Mouse (Mus musculus): ENCODE data around the gene Uba1.
A peak's percentile ranks its signal among the peaks of the same experiment; 100 is the strongest.

The Uba1 gene

GRCm38 (mm10) chrX:20658026-20658652 lies at the start of gene Uba1:
Uba1 (plus strand) TSS chrX:20658326.
- DNase-seq: peak; percentile 76 to 86

GRCm38 (mm10) chrX:20608500-20608899 lies 49.6 kb upstream of the Uba1 start:
- no peak for DNase-seq

- peak; percentile 68 to 74 for DNase-seq
Measured at GRCm38 (mm10) chrX:20616861-20617175, 41.3 kb upstream of the Uba1 start.

DNA sequence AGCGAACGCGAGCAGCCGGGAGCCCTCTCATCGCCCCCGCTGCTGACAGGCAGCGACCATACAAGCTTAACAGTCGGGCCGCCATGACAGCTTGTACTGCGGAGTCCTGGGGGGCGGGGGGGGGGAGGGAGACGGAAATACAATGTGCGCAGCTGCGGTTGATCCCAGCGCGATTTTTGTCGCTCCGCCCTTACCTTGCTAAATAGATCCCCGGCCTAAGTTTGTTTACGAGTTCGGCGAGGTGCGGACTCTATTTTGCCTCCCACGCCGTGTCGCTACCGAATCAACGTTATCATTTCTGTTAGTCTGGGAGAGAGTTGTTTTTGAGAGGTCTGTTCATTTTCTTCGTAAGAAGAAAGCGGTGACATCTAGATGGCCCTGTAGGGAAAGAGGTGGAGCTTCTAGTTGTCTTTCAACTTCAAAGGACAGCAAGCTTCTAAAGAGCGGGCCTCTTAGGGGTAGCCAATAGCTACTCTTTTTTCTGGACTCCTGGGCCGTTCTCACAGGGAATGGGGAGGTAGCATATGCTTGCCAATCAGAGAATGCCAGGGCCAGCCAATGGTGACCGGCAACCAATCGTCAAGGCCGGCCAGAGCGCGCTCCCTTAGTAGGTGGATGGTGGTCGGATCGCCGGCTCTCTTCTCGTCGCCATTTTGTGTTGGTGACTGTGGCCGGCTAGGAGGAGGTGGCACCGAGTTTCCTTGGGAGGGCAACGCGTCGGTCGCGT lies 40.8 kb upstream of the Uba1 start, which contains the start of the genes Rbm10 and Ndufb11:
Gene Rbm10 (plus strand): TSS at position 328 of the 727 bp plus-strand sequence.
Gene Ndufb11 (minus strand): TSS at position 444 of the 727 bp plus-strand sequence.
- DNase-seq: peak; percentile 77 to 81

GRCm38 (mm10) chrX:20617903-20618399 lies 40.2 kb upstream of the Uba1 start:
- peak in 1 of 2 experiments; percentile 45 for DNase-seq

- DNase-seq: no peak
Measured at GRCm38 (mm10) chrX:20638141-20638540, 20.0 kb upstream of the Uba1 start.

DNA sequence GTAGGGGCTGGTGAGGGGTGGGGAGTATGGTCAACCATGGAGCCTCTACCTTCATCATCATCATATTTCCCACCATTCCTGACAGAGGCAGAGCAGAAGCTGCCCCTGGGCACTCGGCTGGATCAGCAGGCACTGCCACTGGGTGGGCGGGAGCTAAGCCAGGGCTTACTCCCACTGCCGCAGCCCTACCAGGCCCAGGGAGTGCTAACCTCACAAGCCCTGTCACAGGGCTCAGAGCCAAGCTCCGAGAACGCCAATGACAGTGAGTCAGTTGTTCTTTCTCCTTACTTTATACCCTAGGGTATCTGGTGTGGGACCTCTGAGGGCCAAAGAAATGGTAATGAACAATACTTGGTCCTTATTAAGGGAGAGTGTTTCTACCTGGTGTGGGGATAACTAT lies 13.3 kb upstream of the Uba1 start:
- DNase-seq: no peak

DNA sequence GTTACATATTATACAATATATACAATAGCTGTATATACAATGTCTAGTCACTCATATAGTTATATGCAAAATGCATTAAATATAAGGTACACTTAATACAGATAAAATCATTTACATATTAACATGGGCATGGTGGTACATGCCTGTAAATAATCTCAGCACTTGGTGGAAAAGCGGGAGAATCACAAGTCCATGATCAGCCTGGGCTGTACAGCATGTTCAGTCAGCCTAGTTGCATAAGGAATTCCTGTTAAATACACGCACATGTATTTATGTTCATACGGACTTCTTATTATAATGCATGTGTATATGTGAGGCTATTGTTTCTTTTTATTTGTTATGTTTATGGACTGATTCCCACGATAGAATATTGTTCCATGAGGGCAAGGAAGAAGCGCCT lies 533 bp upstream of the Uba1 start:
- no peak for DNase-seq

- DNase-seq: peak; percentile 9 to 13
Measured at GRCm38 (mm10) chrX:20658891-20659406, 823 bp downstream of the Uba1 start.

- DNase-seq: no peak
Measured at GRCm38 (mm10) chrX:20662317-20662715, 4.2 kb downstream of the Uba1 start.

DNA sequence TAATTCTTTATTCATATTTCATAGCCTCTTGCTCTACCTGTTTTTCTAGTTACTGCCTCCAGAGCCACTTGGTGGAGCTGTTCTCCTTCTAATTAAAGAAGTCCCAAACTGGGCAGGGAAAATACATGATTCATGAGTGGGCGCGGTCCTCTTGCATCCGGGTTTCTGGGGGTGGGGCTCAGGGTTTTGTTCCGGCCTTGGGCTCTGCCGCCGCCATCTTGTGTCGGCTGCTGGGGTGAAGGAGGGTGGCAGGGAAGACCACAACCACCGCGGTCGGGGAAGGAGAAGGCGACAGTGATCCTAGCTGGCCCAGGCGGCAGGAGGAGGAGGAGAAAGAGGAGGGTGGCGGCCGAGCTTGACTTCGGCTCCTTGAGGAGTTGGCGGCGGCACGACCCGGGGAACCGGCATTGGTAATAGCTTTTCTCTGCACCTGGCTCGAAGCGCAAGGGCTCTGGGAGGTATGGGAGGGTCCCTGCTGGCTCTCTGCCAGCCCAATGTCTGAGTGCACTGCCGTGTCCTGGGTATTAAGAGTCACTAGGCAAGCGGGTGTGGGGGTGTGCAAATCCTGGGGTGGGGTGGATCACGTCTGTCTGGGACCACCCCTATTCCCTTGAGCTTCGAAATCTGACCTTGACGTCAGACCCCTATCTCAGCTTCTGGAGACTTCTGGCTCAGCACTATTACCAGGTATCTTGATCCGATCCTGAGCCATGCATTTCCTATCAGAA lies 4.8 kb downstream of the Uba1 start:
- DNase-seq: peak; percentile 83 to 89

DNA sequence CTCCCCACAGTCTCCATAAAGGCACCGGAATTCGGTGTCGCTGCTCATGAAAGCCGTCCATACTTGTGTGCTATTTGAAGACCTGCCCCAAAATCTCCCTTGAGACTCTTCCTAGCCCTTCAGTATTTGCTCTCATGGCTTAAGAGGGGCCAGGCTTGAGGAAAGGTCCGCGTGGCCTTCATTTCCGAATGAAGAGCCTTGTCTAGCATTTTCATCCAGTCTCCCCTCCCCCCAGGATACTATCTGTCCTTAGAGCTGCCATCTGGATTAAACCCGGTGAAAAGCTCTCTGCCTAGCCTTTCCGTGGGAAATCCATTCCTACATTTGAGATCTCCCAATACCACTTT lies 5.3 kb downstream of the Uba1 start:
- DNase-seq: peak; percentile 18 to 28

DNA sequence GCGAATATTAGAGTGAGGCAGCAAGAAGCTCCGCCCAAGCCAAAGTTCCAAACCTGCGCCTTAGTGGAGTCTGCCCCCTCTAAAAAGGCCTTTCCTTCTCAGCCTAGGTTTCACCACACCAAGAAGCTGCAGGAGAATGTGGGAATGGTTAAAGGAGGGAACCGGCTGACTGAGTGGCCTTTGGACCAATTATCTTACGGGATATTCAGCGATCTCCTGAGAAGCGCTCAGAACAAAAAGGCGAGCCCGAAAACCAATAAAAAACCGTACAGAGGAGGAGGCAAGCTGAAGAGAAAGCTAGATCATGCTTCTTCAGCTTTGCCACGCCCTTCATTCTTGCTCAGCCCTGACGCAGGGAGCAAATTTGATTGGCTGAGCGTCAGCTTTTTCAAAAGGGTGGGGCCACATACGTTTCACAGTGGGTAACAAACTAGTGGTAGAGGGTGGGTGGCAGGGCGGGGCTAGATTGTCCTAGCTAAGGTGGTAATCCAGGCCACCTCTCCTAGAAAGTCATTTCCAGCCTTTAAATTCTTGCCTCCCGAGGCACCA lies 29.5 kb downstream of the Uba1 start, which contains the start of gene Cdk16:
Gene Cdk16 (plus strand): TSS at position 436 of the 549 bp plus-strand sequence.
- DNase-seq: peak; percentile 81 to 92

- peak; percentile 81 to 83 for DNase-seq
Measured at GRCm38 (mm10) chrX:20688068-20688547, 30.0 kb downstream of the Uba1 start.

- DNase-seq: peak; percentile 69 to 70
Measured at GRCm38 (mm10) chrX:20688615-20689014, 30.5 kb downstream of the Uba1 start.

DNA sequence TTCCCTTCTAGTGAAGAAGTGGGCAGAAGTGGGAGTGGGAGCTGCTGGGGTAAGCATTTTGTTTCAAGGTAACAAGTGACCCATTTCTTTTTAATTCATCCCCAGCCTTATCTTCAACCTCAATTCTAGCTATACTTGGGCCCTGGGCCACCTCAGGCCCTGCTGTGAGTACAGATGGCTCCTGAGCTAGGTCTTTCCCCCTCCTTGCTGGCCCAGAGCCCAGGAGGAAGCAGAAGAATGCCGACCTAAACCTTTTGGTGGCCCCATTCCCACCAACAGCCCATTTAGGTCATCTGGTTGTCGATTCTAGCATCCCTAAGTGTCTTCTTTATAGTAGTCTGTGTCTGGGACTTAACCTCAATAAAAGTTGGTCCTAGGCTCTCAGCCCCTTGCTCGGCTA lies 33.4 kb downstream of the Uba1 start:
- DNase-seq: peak; percentile 73 to 74

DNA sequence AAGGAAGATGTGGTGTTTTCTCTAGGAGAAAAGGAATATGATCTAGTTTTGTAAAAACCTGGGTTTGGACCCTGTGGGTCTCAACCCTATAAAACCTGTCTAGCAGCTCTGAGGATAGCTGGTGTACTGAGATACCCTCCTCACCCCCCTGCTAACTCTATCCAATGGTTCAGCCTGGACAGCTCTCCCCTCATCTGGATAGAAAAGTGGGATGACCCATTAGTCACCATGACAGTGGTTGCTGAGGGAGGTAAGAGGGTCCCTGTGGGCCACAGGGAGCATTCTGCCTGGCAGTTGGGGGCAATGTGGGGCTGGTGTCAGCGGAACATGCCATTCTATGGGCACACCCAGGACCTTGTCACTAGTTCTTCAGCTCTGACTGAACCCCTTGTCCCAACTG lies 34.5 kb downstream of the Uba1 start:
- no peak for DNase-seq

- DNase-seq: no peak
Measured at GRCm38 (mm10) chrX:20695842-20696241, 37.7 kb downstream of the Uba1 start.

- peak in 1 of 2 experiments; percentile 36 for DNase-seq
Measured at GRCm38 (mm10) chrX:20703741-20704290, 45.7 kb downstream of the Uba1 start, which contains the start of gene Usp11. Usp11 (plus strand) TSS chrX:20703906.

GRCm38 (mm10) chrX:20704295-20705082 lies 46.4 kb downstream of the Uba1 start:
- peak; percentile 78 to 83 for DNase-seq

DNA sequence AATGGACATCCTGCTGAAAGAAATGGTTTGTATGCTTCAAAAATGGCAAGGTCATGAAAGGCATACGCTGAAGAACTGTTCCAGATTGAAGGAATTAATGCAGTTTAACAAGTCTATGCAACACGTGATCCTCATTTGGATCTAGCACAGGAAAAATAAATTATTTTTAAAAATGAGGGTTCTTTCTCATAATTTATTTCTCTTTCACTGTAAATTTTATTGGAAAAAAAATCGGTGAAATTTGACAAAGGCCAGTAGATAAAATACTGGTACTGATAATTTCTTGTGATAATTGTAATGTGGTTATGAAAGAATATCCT lies 46.9 kb downstream of the Uba1 start:
- no peak for DNase-seq

- DNase-seq: no peak
Measured at GRCm38 (mm10) chrX:20728681-20729080, 70.6 kb downstream of the Uba1 start.
